Mouse (Mus musculus) ES-Bruce4 (cell line): Measurements from ENCODE around the gene 2210011C24Rik.

Source experiments
- CTCF ChIP-seq: IDR thresholded peaks from one replicate; pipeline ENCODE4 v1.8.1; 2011; ENCODE audit warnings: low read depth, low read length
- POLR2A ChIP-seq: IDR thresholded peaks from one replicate; pipeline ENCODE4 v1.8.1; 2011; ENCODE audit warnings: low read length; ENCODE audit not compliant: insufficient read depth

DNA sequence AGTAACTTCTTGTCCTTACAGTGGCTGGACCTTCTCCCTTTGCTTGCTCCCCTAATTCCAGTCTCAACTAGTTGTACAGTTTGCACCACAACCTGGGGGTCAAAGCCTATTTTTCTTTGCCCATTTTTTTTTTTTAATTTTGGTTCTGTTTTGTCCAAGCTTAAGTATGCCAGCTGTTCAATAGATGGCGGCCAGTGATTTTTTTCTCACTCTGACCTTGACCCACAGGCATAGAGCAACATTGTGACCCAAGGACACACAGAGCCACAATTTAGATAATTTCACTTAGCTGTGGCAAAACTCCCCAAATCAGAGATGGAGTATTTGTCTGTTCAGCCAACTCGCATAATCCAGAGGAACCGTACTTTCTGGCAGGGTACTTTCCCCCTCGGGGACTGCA lies 40.9 kb downstream of the 2210011C24Rik start:
- TF ChIP-seq CTCF (no peak), POLR2A (no peak)
